Mouse (Mus musculus) bone marrow, adult 2 months (tissue): ENCODE measurements around the gene Sf1. TPM values are rescaled to one million over a fixed set of nuclear protein-coding genes. Genes with fewer than 3 reads are reported as not detected.

ENCODE experiments used
- H3K27ac ChIP-seq: fragments of 200-500 bp; 2 replicates; pipeline ENCODE4 v1.5.1; 2012; ENCODE audit warnings: low read depth, mild to moderate bottlenecking, control low read depth, inconsistent platforms, low read length; ENCODE audit not compliant: control insufficient read depth, poor library complexity, insufficient read depth
- H3K4me1 ChIP-seq: fragments of 200-500 bp; 2 replicates; pipeline ENCODE4 v1.6.1; 2011; ENCODE audit warnings: low read length; ENCODE audit not compliant: control insufficient read depth, insufficient read depth
- H3K4me3 ChIP-seq: fragments of 200-500 bp; replicated peaks from 2 replicates; pipeline ENCODE3; 2011; ENCODE audit warnings: mild to moderate bottlenecking, low read depth, low read length, control low read depth; ENCODE audit not compliant: control insufficient read depth
- CTCF ChIP-seq: fragments of 200-500 bp; IDR thresholded peaks from 2 replicates; pipeline ENCODE4 v1.5.1; 2011; ENCODE audit warnings: low read length, control low read depth; ENCODE audit not compliant: control insufficient read depth, insufficient read depth
- POLR2A ChIP-seq: fragments of 200-500 bp; IDR thresholded peaks from 2 replicates; pipeline ENCODE4 v1.6.1; 2011; ENCODE audit warnings: low read depth, mild to moderate bottlenecking, control low read depth, low read length, borderline replicate concordance; ENCODE audit not compliant: control insufficient read depth
- WGBS: fragments of 180-500 bp; shearing (Covaris S2); methylation state at CpG from one replicate; pipeline ENCODE4 v1.1.7; 2018; 5-methylcytosine and 5-hydroxymethylcytosine counted together
- polyA plus RNA-seq: library from polyadenylated mRNA; stranded (reverse); fragments of >200 nt; gene quantifications from 2 replicates; pipeline ENCODE4 v1.2.4, GENCODE M21; 2011; ENCODE audit warnings: low replicate concordance; ENCODE audit not compliant: missing spikeins, insufficient read depth, insufficient read length

Sf1 gene
- polyA plus RNA-seq, 1 experiment = 184 TPM

DNA sequence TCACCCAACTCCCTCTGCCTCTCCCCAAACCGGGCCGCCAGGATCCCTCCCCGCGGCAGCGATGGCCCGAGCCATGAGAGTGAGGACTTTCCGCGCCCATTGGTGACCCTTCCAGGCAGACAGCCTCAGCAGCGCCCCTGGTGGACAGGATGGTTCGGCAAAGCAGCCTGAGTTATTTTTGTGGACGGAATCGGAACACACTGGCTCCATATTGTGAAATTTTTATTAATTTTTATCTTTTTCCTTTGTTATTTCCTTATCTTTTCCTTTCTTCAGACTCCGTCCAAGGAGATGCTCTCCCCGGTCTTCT, 12.7 kb downstream of the Sf1 start:
- no peak for TF ChIP-seq POLR2A
- TF ChIP-seq CTCF = peak; percentile 60; the same call in 1 of the 2 replicates
- 85% methylated on average over 14 of the region's 14 CpGs for WGBS
- H3K4me3 ChIP-seq = no peak overlapping the region

DNA sequence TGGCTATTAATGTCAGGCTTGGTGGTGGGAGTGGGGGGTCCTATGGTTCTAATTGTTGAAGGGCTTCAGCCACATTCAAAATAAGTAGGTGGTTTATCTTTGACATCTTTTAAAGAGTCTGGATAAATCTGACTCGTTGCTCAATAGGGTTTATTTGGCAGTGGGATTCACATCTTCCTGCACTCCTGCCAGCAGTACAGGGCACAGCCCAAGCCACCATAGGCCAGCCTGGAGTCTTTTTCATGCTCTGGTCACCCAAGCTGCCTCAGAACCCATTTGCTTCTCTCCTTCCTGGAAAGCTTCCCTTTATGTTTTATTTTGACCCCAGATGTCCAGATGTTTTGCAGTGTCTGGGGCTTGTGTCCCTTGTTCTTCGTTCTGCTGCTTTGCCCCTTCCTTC, 13.2 kb downstream of the Sf1 start:
- H3K4me3 ChIP-seq = no peak overlapping the region
- H3K27ac ChIP-seq = no peak overlapping the region
- no peaks in the 10 kb centered on the region for H3K4me1 ChIP-seq
- 73% methylated on average over 2 of the region's 2 CpGs for WGBS
- TF ChIP-seq CTCF = no peak
- TF ChIP-seq POLR2A = no peak

More for the DNA sequence above, 12.7 kb downstream of the Sf1 start:
- H3K27ac ChIP-seq = no peak overlapping the region
- H3K4me1 ChIP-seq = no peaks in the 10 kb centered on the region

DNA sequence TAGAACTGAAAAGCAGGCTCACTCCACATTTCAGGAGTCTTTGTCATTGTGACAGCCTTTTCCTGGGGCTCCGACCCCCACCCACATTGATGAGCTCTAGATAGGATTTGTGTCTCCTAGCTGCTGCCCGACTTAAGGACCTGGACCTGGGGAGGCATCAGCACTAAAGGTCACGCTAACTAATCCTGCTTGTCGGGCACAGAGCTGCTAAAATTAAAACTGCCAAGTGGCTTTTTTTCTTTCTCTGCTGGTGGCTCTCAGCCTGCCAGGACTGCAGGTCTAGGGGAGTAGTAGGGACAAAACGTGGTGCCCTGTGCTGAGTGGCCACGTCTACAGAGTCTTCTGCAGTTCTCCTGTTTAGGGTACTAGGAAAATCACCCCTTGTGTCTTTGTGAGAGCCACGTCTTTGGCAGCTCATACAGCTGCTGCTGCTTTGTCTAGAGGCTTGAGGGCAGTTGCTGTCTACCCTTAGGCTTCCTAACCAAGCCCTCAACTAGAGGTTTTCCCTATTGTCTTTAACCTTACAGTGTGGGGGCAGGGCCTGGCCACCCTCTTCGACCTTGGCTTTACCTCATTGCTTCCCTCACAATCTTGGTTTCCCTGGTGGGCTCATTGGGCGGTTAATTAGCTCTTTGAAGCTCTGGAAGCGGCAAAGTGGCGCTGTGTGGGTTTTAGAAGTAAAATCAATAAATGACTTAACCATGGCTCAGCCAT, 14.0 kb downstream of the Sf1 start:
- Histone ChIP-seq H3K27ac (no peak overlapping the region), H3K4me3 (no peak overlapping the region), H3K4me1 (no peaks in the 10 kb centered on the region)
- 90% methylated on average over 11 of the region's 11 CpGs for WGBS
- TF ChIP-seq POLR2A (no peak), CTCF (no peak)

DNA sequence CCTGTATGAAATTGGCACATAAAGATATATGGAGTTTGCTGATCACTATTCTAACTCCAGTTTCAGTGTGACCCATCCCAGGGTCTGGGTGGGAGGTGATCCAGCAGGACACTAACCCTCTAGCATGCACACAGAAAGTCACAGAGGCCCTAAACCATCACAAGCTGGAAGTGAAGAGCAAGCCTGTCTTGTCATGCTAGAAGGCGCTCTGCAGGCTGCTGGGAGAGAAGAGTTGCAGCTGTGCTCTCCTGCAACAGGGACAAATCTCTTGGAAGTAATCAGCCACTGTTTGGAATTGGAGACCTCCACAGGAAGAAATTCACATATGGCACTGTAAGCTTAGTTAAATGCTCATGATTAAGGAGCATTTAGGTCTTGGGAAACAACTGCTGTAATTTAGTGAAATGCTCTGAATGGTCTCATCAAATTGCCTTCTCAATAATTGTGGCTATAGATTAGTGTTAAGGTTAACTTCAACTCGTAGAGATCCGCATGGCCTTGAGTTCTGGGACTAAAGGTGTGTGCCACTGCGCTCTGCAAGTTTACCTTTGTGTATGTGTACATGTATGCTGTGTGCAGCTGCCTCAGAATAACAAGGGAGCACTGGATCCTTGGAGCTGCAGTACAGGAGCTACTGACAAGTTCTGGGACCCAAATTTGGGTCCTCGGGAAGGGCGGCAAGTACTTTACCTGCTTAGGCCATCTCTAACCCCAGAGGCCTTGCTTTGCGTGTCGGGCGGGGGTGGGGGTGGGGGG, 17.1 kb downstream of the Sf1 start:
- TF ChIP-seq CTCF = no peak
- TF ChIP-seq POLR2A = no peak
- H3K4me1 ChIP-seq = peaks cover 1% of the 10 kb centered on the region; the same call in 1 of the 2 replicates

DNA sequence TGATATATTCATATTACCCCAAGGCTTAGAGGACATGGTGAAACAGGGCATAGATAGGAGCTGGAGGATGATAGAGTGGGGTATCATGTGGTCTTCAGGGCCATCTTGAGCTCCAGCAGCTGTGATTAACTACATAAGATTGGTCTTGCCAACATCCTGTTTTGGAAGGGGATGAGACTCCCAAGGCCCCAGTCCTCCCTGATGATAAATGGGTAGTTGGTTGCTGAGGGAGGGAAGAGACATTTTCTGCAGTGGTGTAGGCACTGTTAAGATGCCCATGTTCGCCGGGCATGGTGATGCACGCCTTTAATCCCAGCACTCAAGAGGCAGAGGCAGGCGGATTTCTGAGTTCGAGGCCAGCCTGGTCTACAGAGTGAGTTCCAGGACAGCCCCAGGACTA, 17.7 kb downstream of the Sf1 start:
- no peak overlapping the region for H3K4me3 ChIP-seq
- 90% methylated on average over 5 of the region's 5 CpGs for WGBS
- no peak overlapping the region for H3K27ac ChIP-seq
- peaks cover 1% of the 10 kb centered on the region; the same call in 1 of the 2 replicates for H3K4me1 ChIP-seq
- no peak for TF ChIP-seq CTCF

More for the DNA sequence above, 17.1 kb downstream of the Sf1 start:
- H3K27ac ChIP-seq = no peak overlapping the region
- H3K4me3 ChIP-seq = no peak overlapping the region
- 94% methylated on average over 9 of the region's 9 CpGs for WGBS

DNA sequence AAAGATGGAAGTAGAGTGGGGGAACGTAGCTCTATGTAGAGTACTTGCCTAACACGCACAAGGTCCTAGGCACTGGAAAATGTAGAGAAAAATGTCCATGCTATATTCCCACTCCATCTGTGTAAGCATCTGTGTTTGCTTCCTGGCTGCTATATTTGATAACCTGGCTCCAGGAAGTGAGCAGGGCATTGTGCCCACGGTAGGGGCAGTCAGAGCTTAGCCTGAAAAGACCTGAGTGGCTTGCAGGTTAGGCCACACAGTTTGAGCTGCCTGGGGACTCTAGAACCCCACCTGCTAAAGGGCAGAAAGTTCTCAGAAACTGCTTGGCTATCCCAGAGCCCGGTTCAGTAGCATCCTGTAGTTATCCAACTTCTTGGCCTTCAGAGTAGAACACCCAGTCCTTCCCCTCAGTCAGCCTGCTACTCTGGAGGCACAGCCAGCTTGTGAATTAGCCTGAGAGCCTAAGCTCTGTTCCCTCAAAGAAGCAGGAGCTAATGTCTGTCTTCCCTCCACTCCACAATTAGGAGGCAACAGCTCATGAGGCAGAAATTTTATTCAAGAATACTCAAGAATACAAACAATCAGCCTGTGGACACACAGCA, 18.9 kb downstream of the Sf1 start:
- TF ChIP-seq POLR2A (no peak), CTCF (no peak)
- H3K4me3 ChIP-seq = no peak overlapping the region
- H3K4me1 ChIP-seq = peaks cover 1% of the 10 kb centered on the region; the same call in 1 of the 2 replicates
- no peak overlapping the region for H3K27ac ChIP-seq
- WGBS = 32% methylated on average over 4 of the region's 4 CpGs

DNA sequence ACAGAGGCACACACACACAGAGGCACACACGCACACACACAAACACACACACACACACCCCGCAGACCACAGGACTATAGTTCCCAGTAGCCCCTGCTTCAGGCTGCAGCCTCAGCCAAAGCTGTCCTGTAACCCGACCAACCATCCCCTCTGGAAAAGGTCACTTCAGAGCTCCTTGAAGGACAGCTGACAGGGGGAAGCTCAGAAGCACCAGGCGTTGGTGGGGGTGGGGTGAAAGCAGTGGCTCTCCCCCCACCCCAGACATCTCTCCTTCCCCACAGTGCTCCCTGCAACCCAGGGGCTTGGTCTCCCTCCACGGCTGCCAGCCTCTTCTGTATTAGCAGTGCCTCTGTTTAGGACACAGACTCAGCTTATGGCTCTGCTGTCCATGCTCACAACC, 20.0 kb downstream of the Sf1 start:
- WGBS = 22% methylated on average over 5 of the region's 5 CpGs
- Histone ChIP-seq H3K27ac (no peak overlapping the region), H3K4me1 (peaks cover 1% of the 10 kb centered on the region; the same call in 1 of the 2 replicates), H3K4me3 (no peak overlapping the region)
- no peak for TF ChIP-seq POLR2A
- TF ChIP-seq CTCF = no peak

DNA sequence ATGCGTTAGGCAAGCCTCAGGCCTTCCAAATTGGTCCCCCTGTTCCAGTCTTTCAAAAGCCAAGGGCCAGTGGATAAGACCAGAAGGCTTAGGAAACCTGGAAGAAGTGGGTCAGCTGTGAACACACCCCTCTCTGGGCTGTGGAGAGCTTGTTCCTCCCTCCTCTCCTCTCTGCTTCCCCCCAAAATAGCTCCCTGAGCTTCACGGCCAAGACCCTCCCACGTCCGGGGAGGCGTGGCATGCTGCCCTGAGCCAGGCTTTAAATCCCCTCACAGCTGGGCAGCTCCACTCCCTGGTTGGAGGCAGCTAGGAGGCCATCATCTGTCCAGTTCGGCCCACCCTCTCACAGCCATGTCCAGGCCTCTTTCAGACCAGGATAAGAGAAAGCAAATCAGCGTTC, 20.6 kb downstream of the Sf1 start, which contains the start of gene Pygm:
Pygm (plus strand) TSS at position 272 of the 400 bp plus-strand sequence.
- Histone ChIP-seq H3K4me1 (peaks cover 1% of the 10 kb centered on the region; the same call in 1 of the 2 replicates), H3K27ac (no peak within 1 kb of the TSS), H3K4me3 (no peak within 1 kb of the TSS)
- 10% methylated on average over 7 of the region's 7 CpGs for WGBS
- no peak for TF ChIP-seq POLR2A
- no peak for TF ChIP-seq CTCF
